Mouse (Mus musculus): Measurements from ENCODE around the gene Ppp1ca. TPM values are rescaled to one million over a fixed set of nuclear protein-coding genes. Genes with fewer than 3 reads are reported as not detected.

The Ppp1ca gene
- polyA plus RNA-seq, 1 experiment from 2014 or later = 1,005 TPM

- WGBS = 79% methylated on average over 6 of the region's 6 CpGs
- Histone ChIP-seq H3K27ac (no peak overlapping the region), H3K27me3 (ENCODE audit: insufficient read depth, poor library complexity, severe bottlenecking) (no peaks in the 10 kb centered on the region), H3K9me3 (no peaks in the 10 kb centered on the region), H3K4me3 (no peak overlapping the region), H3K36me3 (no peaks in the 10 kb centered on the region), H3K4me1 (replicated peaks) (no peaks in the 10 kb centered on the region)
- no peak for DNase-seq (ENCODE audit: low spot score)
Measured at GRCm38 (mm10) chr19:4244775-4245174, 52.9 kb downstream of the Ppp1ca start.

Other genes with a start within 250 kb of the Ppp1ca start
- not detected in 2 replicates for gene Aldh3b3, start 233.4 kb upstream of the Ppp1ca start, polyA plus RNA-seq (2016; fragmentation: Nextera tagmentation; extraction: Ambion mirVana)
- 0.91 and 2.0 TPM in 2 replicates for gene Aldh3b2, start 219.7 kb upstream of the Ppp1ca start, polyA plus RNA-seq (2016; fragmentation: Nextera tagmentation; extraction: Ambion mirVana)
- gene Acy3, start 205.5 kb upstream of the Ppp1ca start, polyA plus RNA-seq (2016; fragmentation: Nextera tagmentation; extraction: Ambion mirVana) = 2.6 and 2.9 TPM in 2 replicates
- gene Tbx10, start 199.3 kb upstream of the Ppp1ca start, polyA plus RNA-seq (2016; fragmentation: Nextera tagmentation; extraction: Ambion mirVana) = 0.88 and 2.6 TPM in 2 replicates
- gene Nudt8, start 191.5 kb upstream of the Ppp1ca start, polyA plus RNA-seq (2016; fragmentation: Nextera tagmentation; extraction: Ambion mirVana) = 20.1 and 22.6 TPM in 2 replicates
- gene Gm49405, start 191.4 kb upstream of the Ppp1ca start, polyA plus RNA-seq (2016; fragmentation: Nextera tagmentation; extraction: Ambion mirVana) = 3.0 and 3.1 TPM in 2 replicates
- gene Doc2g, start 188.8 kb upstream of the Ppp1ca start, polyA plus RNA-seq (2016; fragmentation: Nextera tagmentation; extraction: Ambion mirVana) = 3.0 and 3.8 TPM in 2 replicates
- 196 and 198 TPM in 2 replicates for gene Ndufv1, start 179.3 kb upstream of the Ppp1ca start, polyA plus RNA-seq (2016; fragmentation: Nextera tagmentation; extraction: Ambion mirVana)
- gene Gstp1, start 154.1 kb upstream of the Ppp1ca start, polyA plus RNA-seq (2016; fragmentation: Nextera tagmentation; extraction: Ambion mirVana) = 442 and 460 TPM in 2 replicates
- gene Gstp2, start 146.0 kb upstream of the Ppp1ca start, polyA plus RNA-seq (2016; fragmentation: Nextera tagmentation; extraction: Ambion mirVana) = 1.3 and 2.1 TPM in 2 replicates
- not detected in 2 replicates for gene Gstp3, start 132.5 kb upstream of the Ppp1ca start, polyA plus RNA-seq (2016; fragmentation: Nextera tagmentation; extraction: Ambion mirVana)
- not detected in 2 replicates for gene Cabp2, start 110.5 kb upstream of the Ppp1ca start, polyA plus RNA-seq (2016; fragmentation: Nextera tagmentation; extraction: Ambion mirVana)
- gene Cdk2ap2, start 94.9 kb upstream of the Ppp1ca start, polyA plus RNA-seq (2016; fragmentation: Nextera tagmentation; extraction: Ambion mirVana) = 90.5 and 93.3 TPM in 2 replicates
- gene Pitpnm1, start 92.1 kb upstream of the Ppp1ca start, polyA plus RNA-seq (2016; fragmentation: Nextera tagmentation; extraction: Ambion mirVana) = 8.5 and 19.9 TPM in 2 replicates
- gene Aip, start 66.2 kb upstream of the Ppp1ca start, polyA plus RNA-seq (2016; fragmentation: Nextera tagmentation; extraction: Ambion mirVana) = 65.8 and 73.9 TPM in 2 replicates
- gene Gpr152, start 52.3 kb upstream of the Ppp1ca start, polyA plus RNA-seq (2016; fragmentation: Nextera tagmentation; extraction: Ambion mirVana) = not detected in 2 replicates
- gene Cabp4, start 48.0 kb upstream of the Ppp1ca start, polyA plus RNA-seq (2016; fragmentation: Nextera tagmentation; extraction: Ambion mirVana) = 0.12 TPM in 1 of 2 replicates, not detected in the other
- 138 and 156 TPM in 2 replicates for gene Coro1b, start 43.4 kb upstream of the Ppp1ca start, polyA plus RNA-seq (2016; fragmentation: Nextera tagmentation; extraction: Ambion mirVana)
- 0.51 and 0.76 TPM in 2 replicates for gene Ptprcap, start 38.5 kb upstream of the Ppp1ca start, polyA plus RNA-seq (2016; fragmentation: Nextera tagmentation; extraction: Ambion mirVana)
- 65.4 and 77.0 TPM in 2 replicates for gene Rps6kb2, start 28.7 kb upstream of the Ppp1ca start, polyA plus RNA-seq (2016; fragmentation: Nextera tagmentation; extraction: Ambion mirVana)
- gene Carns1, start 16.6 kb upstream of the Ppp1ca start, polyA plus RNA-seq (2016; fragmentation: Nextera tagmentation; extraction: Ambion mirVana) = 3.5 and 3.9 TPM in 2 replicates
- 0.85 and 1.2 TPM in 2 replicates for gene Tbc1d10c, start 781 bp upstream of the Ppp1ca start, polyA plus RNA-seq (2016; fragmentation: Nextera tagmentation; extraction: Ambion mirVana)
- gene Rad9a, start 9.6 kb downstream of the Ppp1ca start, polyA plus RNA-seq (2016; fragmentation: Nextera tagmentation; extraction: Ambion mirVana) = 53.0 and 53.9 TPM in 2 replicates
- gene Clcf1, start 22.2 kb downstream of the Ppp1ca start, polyA plus RNA-seq (2016; fragmentation: Nextera tagmentation; extraction: Ambion mirVana) = 0.87 and 1.2 TPM in 2 replicates
- gene AC109138.7, start 22.3 kb downstream of the Ppp1ca start, polyA plus RNA-seq (2016; fragmentation: Nextera tagmentation; extraction: Ambion mirVana) = not detected in 2 replicates
- 17.5 and 19.7 TPM in 2 replicates for gene Pold4, start 39.8 kb downstream of the Ppp1ca start, polyA plus RNA-seq (2016; fragmentation: Nextera tagmentation; extraction: Ambion mirVana)
- 4.0 and 5.9 TPM in 2 replicates for gene Ssh3, start 77.1 kb downstream of the Ppp1ca start, polyA plus RNA-seq (2016; fragmentation: Nextera tagmentation; extraction: Ambion mirVana)
- 9.9 and 14.4 TPM in 2 replicates for gene Ankrd13d, start 91.1 kb downstream of the Ppp1ca start, polyA plus RNA-seq (2016; fragmentation: Nextera tagmentation; extraction: Ambion mirVana)
- gene Grk2, start 114.2 kb downstream of the Ppp1ca start, polyA plus RNA-seq (2016; fragmentation: Nextera tagmentation; extraction: Ambion mirVana) = 14.8 and 16.7 TPM in 2 replicates
- 51.6 and 53.9 TPM in 2 replicates for gene Kdm2a, start 206.2 kb downstream of the Ppp1ca start, polyA plus RNA-seq (2016; fragmentation: Nextera tagmentation; extraction: Ambion mirVana)
- 16.5 and 19.5 TPM in 2 replicates for gene Rhod, start 247.4 kb downstream of the Ppp1ca start, polyA plus RNA-seq (2016; fragmentation: Nextera tagmentation; extraction: Ambion mirVana)